Mouse (Mus musculus) erythroblast, embryonic 14.5 days (primary cell): ENCODE results near the gene Frmd8. TPM values are rescaled to one million over a fixed set of nuclear protein-coding genes. Genes with fewer than 3 reads are reported as not detected.
"Not testable (repeated sequence)": the region's sequence is repeated elsewhere in the genome, so short reads cannot be mapped to it uniquely, and the experiment has no call there.

Experiments
- H3K27me3 ChIP-seq: 2 replicates; pipeline ENCODE4 v1.6.1; 2012; ENCODE audit warnings: inconsistent platforms; ENCODE audit not compliant: control insufficient read depth
- H3K36me3 ChIP-seq: 2 replicates; pipeline ENCODE4 v1.6.1; 2012; ENCODE audit warnings: mild to moderate bottlenecking, inconsistent platforms; ENCODE audit not compliant: control insufficient read depth
- H3K4me1 ChIP-seq: 2 replicates; pipeline ENCODE4 v1.6.1; 2012; ENCODE audit warnings: inconsistent platforms; ENCODE audit not compliant: control insufficient read depth
- H3K4me3 ChIP-seq: replicated peaks from 2 replicates; pipeline ENCODE3; 2012; ENCODE audit warnings: moderate library complexity, mild to moderate bottlenecking, inconsistent platforms
- H3K9me3 ChIP-seq: 2 replicates; pipeline ENCODE4 v1.6.1; 2012; ENCODE audit warnings: low read length, inconsistent platforms, mixed read lengths; ENCODE audit not compliant: control insufficient read depth
- GATA1 ChIP-seq: IDR thresholded peaks from 2 replicates; pipeline ENCODE4 v1.6.1; 2012; ENCODE audit warnings: low read length, inconsistent platforms, mixed read lengths
- TAL1 ChIP-seq: IDR thresholded peaks from 3 replicates; pipeline ENCODE4 v1.6.1; 2012; ENCODE audit warnings: low read length, inconsistent platforms, mixed read lengths
- polyA plus RNA-seq: library from polyadenylated mRNA; stranded (reverse); fragments of >175 nt; gene quantifications from 2 replicates; pipeline ENCODE4 v1.2.3, GENCODE M21; 2012

The Frmd8 gene
- polyA plus RNA-seq, 1 experiment: 0.75 TPM

GRCm38 (mm10) chr19:5889211-5889610 is 14.1 kb upstream of the Frmd8 start:
- peaks cover 24% of the 10 kb centered on the region for H3K36me3 ChIP-seq
- H3K9me3 ChIP-seq: no peaks in the 10 kb centered on the region
- H3K4me1 ChIP-seq: peaks cover 50% of the 10 kb centered on the region
- peaks cover 9% of the 10 kb centered on the region; the same call in 1 of the 2 replicates for H3K27me3 ChIP-seq
- H3K4me3 ChIP-seq: no peak overlapping the region
- TF ChIP-seq GATA1 (no peak), TAL1 (no peak)

- no peak overlapping the region for H3K4me3 ChIP-seq
- no peaks in the 10 kb centered on the region for H3K9me3 ChIP-seq
- H3K27me3 ChIP-seq: peaks cover 7% of the 10 kb centered on the region; the same call in 1 of the 2 replicates
- H3K4me1 ChIP-seq: peaks cover 49% of the 10 kb centered on the region
- peaks cover 17% of the 10 kb centered on the region for H3K36me3 ChIP-seq
- TF ChIP-seq TAL1 (no peak), GATA1 (no peak)
Observed at GRCm38 (mm10) chr19:5887234-5887815, 12.3 kb upstream of the Frmd8 start.

- Histone ChIP-seq H3K36me3 (peaks cover 6% of the 10 kb centered on the region), H3K9me3 (no peaks in the 10 kb centered on the region), H3K4me1 (peaks cover 39% of the 10 kb centered on the region), H3K4me3 (no peak overlapping the region), H3K27me3 (no peaks in the 10 kb centered on the region; the same call in 1 of the 2 replicates)
- TF ChIP-seq GATA1: no peak
- no peak for TF ChIP-seq TAL1
Observed at GRCm38 (mm10) chr19:5885838-5886237, 10.8 kb upstream of the Frmd8 start.

- H3K27me3 ChIP-seq: no peaks in the 10 kb centered on the region; the same call in 1 of the 2 replicates
- TF ChIP-seq TAL1: no peak
- TF ChIP-seq GATA1: no peak
- peaks cover 37% of the 10 kb centered on the region for H3K4me1 ChIP-seq
- H3K9me3 ChIP-seq: no peaks in the 10 kb centered on the region
- no peak overlapping the region for H3K4me3 ChIP-seq
- peaks cover 3% of the 10 kb centered on the region for H3K36me3 ChIP-seq
Observed at GRCm38 (mm10) chr19:5883935-5884334, 8.9 kb upstream of the Frmd8 start.

- not testable (repeated sequence) for H3K9me3 ChIP-seq, H3K4me3 ChIP-seq, H3K27me3 ChIP-seq, H3K36me3 ChIP-seq
- H3K4me1 ChIP-seq: peaks cover 42% of the 10 kb centered on the region
Observed at GRCm38 (mm10) chr19:5882079-5882478, 7.0 kb upstream of the Frmd8 start.

- Histone ChIP-seq H3K4me1 (peaks cover 41% of the 10 kb centered on the region), H3K36me3 (peaks cover 3% of the 10 kb centered on the region)
- no peak for TF ChIP-seq TAL1
- TF ChIP-seq GATA1: no peak
Observed at GRCm38 (mm10) chr19:5881155-5881554, 6.1 kb upstream of the Frmd8 start.

GRCm38 (mm10) chr19:5879735-5880134 is 4.7 kb upstream of the Frmd8 start:
- Histone ChIP-seq H3K4me1 (peaks cover 43% of the 10 kb centered on the region), H3K36me3 (peaks cover 3% of the 10 kb centered on the region), H3K27me3 (no peaks in the 10 kb centered on the region; the same call in 1 of the 2 replicates), H3K4me3 (no peak overlapping the region), H3K9me3 (no peaks in the 10 kb centered on the region)
- TF ChIP-seq TAL1 (no peak), GATA1 (no peak)

More at GRCm38 (mm10) chr19:5881155-5881554, 6.1 kb upstream of the Frmd8 start:
- H3K4me3 ChIP-seq: no peak overlapping the region
- no peaks in the 10 kb centered on the region for H3K9me3 ChIP-seq
- no peaks in the 10 kb centered on the region; the same call in 1 of the 2 replicates for H3K27me3 ChIP-seq

- no peaks in the 10 kb centered on the region; the same call in 1 of the 2 replicates for H3K27me3 ChIP-seq
- H3K4me1 ChIP-seq: peaks cover 43% of the 10 kb centered on the region
- no peaks in the 10 kb centered on the region for H3K9me3 ChIP-seq
- no peak overlapping the region for H3K4me3 ChIP-seq
- TF ChIP-seq TAL1 (no peak), GATA1 (no peak)
- H3K36me3 ChIP-seq: peaks cover 2% of the 10 kb centered on the region; the same call in 1 of the 2 replicates
Observed at GRCm38 (mm10) chr19:5878916-5879315, 3.8 kb upstream of the Frmd8 start.

- no peak overlapping the region for H3K4me3 ChIP-seq
- H3K4me1 ChIP-seq: peaks cover 43% of the 10 kb centered on the region
- TF ChIP-seq TAL1: no peak
- no peak for TF ChIP-seq GATA1
- H3K36me3 ChIP-seq: no peaks in the 10 kb centered on the region
- no peaks in the 10 kb centered on the region for H3K9me3 ChIP-seq
- no peaks in the 10 kb centered on the region for H3K27me3 ChIP-seq
Observed at GRCm38 (mm10) chr19:5878362-5878722, 3.3 kb upstream of the Frmd8 start.

GRCm38 (mm10) chr19:5877618-5878361 is 2.7 kb upstream of the Frmd8 start, which contains the start of gene Slc25a45:
Slc25a45 (plus strand) TSS chr19:5877808.
- H3K36me3 ChIP-seq: peaks cover 5% of the 10 kb centered on the region
- peaks cover 45% of the 10 kb centered on the region for H3K4me1 ChIP-seq
- H3K9me3 ChIP-seq: no peaks in the 10 kb centered on the region
- no peak for TF ChIP-seq TAL1
- no peak for TF ChIP-seq GATA1
- H3K27me3 ChIP-seq: no peaks in the 10 kb centered on the region
- no peak within 1 kb of the TSS for H3K4me3 ChIP-seq
